Mouse (Mus musculus) ES-E14 (cell line): ENCODE measurements around the gene H3f3a. TPM values are rescaled to one million over a fixed set of nuclear protein-coding genes. Genes with fewer than 3 reads are reported as not detected.

Experiments
- DNase-seq: peaks from one replicate; pipeline ENCODE4 v3.0.0-alpha.2; 2013; ENCODE audit warnings: low read depth, low spot score
- H3K27ac ChIP-seq: 2 replicates; pipeline ENCODE4 v1.5.1; 2012; ENCODE audit warnings: low read depth, mild to moderate bottlenecking, low read length, moderate library complexity, mixed read lengths; ENCODE audit not compliant: poor library complexity, insufficient read depth, severe bottlenecking
- H3K36me3 ChIP-seq: 2 replicates; pipeline ENCODE4 v1.6.1; 2012; ENCODE audit warnings: mild to moderate bottlenecking, low read length, moderate library complexity, mixed read lengths; ENCODE audit not compliant: control insufficient read depth, poor library complexity, insufficient read depth, severe bottlenecking
- H3K4me1 ChIP-seq, 2 experiments: fragments of 150-350 bp in 1 of 2; sonication (generic) in 1 of 2; 2 replicates each; pipeline ENCODE4 v1.6.1; 2012; ENCODE audit warnings: low read length in 2 of 2, mild to moderate bottlenecking in 1 of 2, mixed read lengths in 1 of 2; ENCODE audit not compliant: control insufficient read depth in 2 of 2, insufficient read depth in 2 of 2, poor library complexity in 1 of 2
- H3K4me3 ChIP-seq, 2 experiments: fragments of 150-350 bp in 1 of 2; sonication (generic) in 1 of 2; 2 replicates each; pipeline ENCODE4 v1.5.1; 2012; ENCODE audit warnings: low read length in 2 of 2, low read depth in 1 of 2, mild to moderate bottlenecking in 1 of 2, mixed read lengths in 1 of 2; ENCODE audit not compliant: insufficient read depth in 1 of 2, poor library complexity in 1 of 2, severe bottlenecking in 1 of 2
- H3K9ac ChIP-seq: 2 replicates; pipeline ENCODE4 v1.6.1; 2012; ENCODE audit warnings: low read depth, mild to moderate bottlenecking, low read length, mixed read lengths; ENCODE audit not compliant: poor library complexity, insufficient read depth, severe bottlenecking
- H3K9me3 ChIP-seq: fragments of 150-350 bp; sonication (generic); 2 replicates; pipeline ENCODE4 v1.6.1; 2012; ENCODE audit warnings: low read depth, mild to moderate bottlenecking, low read length; ENCODE audit not compliant: control insufficient read depth, insufficient read depth
- CHD2 ChIP-seq: IDR thresholded peaks from 2 replicates; pipeline ENCODE4 v1.6.1; 2014; ENCODE audit warnings: mild to moderate bottlenecking, low read depth, low read length, inconsistent platforms
- HCFC1 ChIP-seq: IDR thresholded peaks from 2 replicates; pipeline ENCODE4 v1.6.1; 2012; ENCODE audit warnings: low read length, inconsistent platforms, borderline replicate concordance; ENCODE audit not compliant: insufficient read depth
- MAFK ChIP-seq: IDR thresholded peaks from 2 replicates; pipeline ENCODE4 v1.6.1; 2014; ENCODE audit warnings: mild to moderate bottlenecking, low read depth, low read length, inconsistent platforms; ENCODE audit not compliant: insufficient read depth
- ZC3H11A ChIP-seq: IDR thresholded peaks from 2 replicates; pipeline ENCODE4 v1.6.1; 2012; ENCODE audit warnings: low read depth, mild to moderate bottlenecking, inconsistent platforms, low read length, borderline replicate concordance
- ZNF384 ChIP-seq: IDR thresholded peaks from 2 replicates; pipeline ENCODE4 v1.6.1; 2012; ENCODE audit warnings: low read depth, low read length, inconsistent platforms
- in situ Hi-C, 2 experiments: fragments of 600-800 bp; cut with MboI; formaldehyde crosslinking; loops; one replicate each; pipeline ENCODE4 v1.15.1; 2025; ENCODE audit warnings: low sequenced_read_pairs in 2 of 2, inconsistent platforms in 1 of 2; ENCODE audit not compliant: unreplicated experiment in 2 of 2
- total RNA-seq: library from RNA; depleted of rRNA; stranded (reverse); fragments of 300-350 nt; gene quantifications from 2 replicates; pipeline ENCODE4 v1.2.3, GENCODE M21; 2012; rRNA removed

H3f3a gene
- total RNA-seq, 1 experiment: 657 TPM

GRCm38 (mm10) chr1:180754376-180754775 lies 59.4 kb downstream of the H3f3a start:
- Histone ChIP-seq H3K4me1 (peaks cover 0 to 2% of the 10 kb centered on the region in 2 experiments; a peak in 1 of 4 replicates), H3K9me3 (no peaks in the 10 kb centered on the region), H3K36me3 (peaks cover 12% of the 10 kb centered on the region), H3K27ac (no peak overlapping the region), H3K4me3 (no peak overlapping the region), H3K9ac (no peak overlapping the region)
- TF ChIP-seq ZNF384 (no peak), ZC3H11A (no peak), MAFK (no peak), HCFC1 (no peak), CHD2 (no peak)
- in situ Hi-C loops: no loop called here
- no peak for DNase-seq

DNA sequence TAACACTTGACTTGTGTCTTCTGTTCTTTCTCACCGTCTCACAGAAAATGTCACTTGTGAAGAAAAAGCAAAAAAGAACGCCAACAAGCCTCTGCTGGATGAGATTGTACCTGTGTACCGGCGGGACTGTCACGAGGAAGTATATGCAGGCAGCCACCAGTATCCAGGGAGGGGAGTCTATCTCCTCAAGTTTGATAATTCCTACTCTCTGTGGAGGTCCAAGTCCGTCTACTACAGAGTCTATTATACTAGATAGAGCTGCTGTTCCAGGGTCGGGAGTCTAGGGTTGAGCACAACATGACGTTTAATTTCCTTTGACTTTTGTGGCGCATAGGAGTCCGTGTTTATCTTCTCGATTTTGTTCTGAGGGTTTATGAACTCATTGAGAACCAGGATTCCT lies 61.6 kb downstream of the H3f3a start:
- H3K4me3 ChIP-seq: no peak overlapping the region
- TF ChIP-seq HCFC1: no peak
- no peak for TF ChIP-seq MAFK
- TF ChIP-seq ZC3H11A: no peak
- no peak for TF ChIP-seq ZNF384
- no peak for TF ChIP-seq CHD2
- H3K4me1 ChIP-seq: no peaks in the 10 kb centered on the region
- no peaks in the 10 kb centered on the region for H3K9me3 ChIP-seq
- in situ Hi-C loops: no loop called here
- no peak overlapping the region for H3K27ac ChIP-seq
- peaks cover 12% of the 10 kb centered on the region for H3K36me3 ChIP-seq
- no peak overlapping the region for H3K9ac ChIP-seq
- DNase-seq: no peak

Other genes starting within 250 kb of the H3f3a start
- 271 and 296 TPM in 2 replicates for gene Parp1, start 245.0 kb downstream of the H3f3a start, total RNA-seq
- gene Lin9, start 172.8 kb downstream of the H3f3a start, total RNA-seq: 14.3 and 15.9 TPM in 2 replicates
- 0.18 and 0.21 TPM in 2 replicates for gene Mixl1, start 116.9 kb downstream of the H3f3a start, total RNA-seq
- gene Acbd3, start 87.9 kb downstream of the H3f3a start, total RNA-seq: 13.3 and 20.4 TPM in 2 replicates
- 39.6 and 41.2 TPM in 2 replicates for gene Sde2, start 37.2 kb upstream of the H3f3a start, total RNA-seq
- 68.3 and 219 TPM in 2 replicates for gene Lefty2, start 79.2 kb upstream of the H3f3a start, total RNA-seq
- 122 and 151 TPM in 2 replicates for gene Pycr2, start 90.3 kb upstream of the H3f3a start, total RNA-seq
- gene Lefty1, start 121.1 kb upstream of the H3f3a start, total RNA-seq: 281 and 714 TPM in 2 replicates
- 14.7 and 30.5 TPM in 2 replicates for gene Tmem63a, start 128.4 kb upstream of the H3f3a start, total RNA-seq
- 12.5 and 35.9 TPM in 2 replicates for gene Ephx1, start 207.0 kb upstream of the H3f3a start, total RNA-seq
- not detected in 2 replicates for gene 9130409I23Rik, start 237.3 kb upstream of the H3f3a start, total RNA-seq